Mouse (Mus musculus): ENCODE data around the gene Arhgef28. TPM values are rescaled to one million over a fixed set of nuclear protein-coding genes. Genes with fewer than 3 reads are reported as not detected.
"Not testable (repeated sequence)": the region's sequence is repeated elsewhere in the genome, so short reads cannot be mapped to it uniquely, and the experiment has no call there.

Gene Arhgef28
- polyA plus RNA-seq, 1 experiment from 2014 or later = 15.1 TPM

- no peak overlapping the region for H3K9ac ChIP-seq
- H3K4me3 ChIP-seq = no peak overlapping the region
- H3K27me3 ChIP-seq = no peaks in the 10 kb centered on the region
- peaks cover 22% of the 10 kb centered on the region for H3K4me1 ChIP-seq
- H3K36me3 ChIP-seq = no peaks in the 10 kb centered on the region
- WGBS = 20% methylated on average over 3 of the region's 3 CpGs
- peak overlapping the region; percentile 54; the same call in 1 of the 2 replicates for H3K27ac ChIP-seq
- H3K4me2 ChIP-seq (replicated peaks) = no peak overlapping the region
- 0 out of 2 replicates have a peak, but pooled peaks have one; percentile 52 for ATAC-seq (ENCODE audit: insufficient number of reproducible peaks, insufficient read depth, low FRiP score, low TSS enrichment)
- no peaks in the 10 kb centered on the region for H3K9me3 ChIP-seq
These were observed 111.9 kb downstream of the Arhgef28 start for GRCm38 (mm10) chr13:98094332-98094731.

GRCm38 (mm10) chr13:98093483-98093882, 112.8 kb downstream of the Arhgef28 start:
- Histone ChIP-seq H3K4me1 (peaks cover 22% of the 10 kb centered on the region), H3K36me3 (no peaks in the 10 kb centered on the region), H3K9ac (no peak overlapping the region), H3K4me2 (replicated peaks) (no peak overlapping the region), H3K27me3 (no peaks in the 10 kb centered on the region), H3K27ac (no peak overlapping the region), H3K4me3 (no peak overlapping the region), H3K9me3 (no peaks in the 10 kb centered on the region)
- WGBS = 69% methylated on average over 9 of the region's 9 CpGs
- ATAC-seq (ENCODE audit: insufficient number of reproducible peaks, insufficient read depth, low FRiP score, low TSS enrichment) = no peak

GRCm38 (mm10) chr13:98092354-98093002, 113.8 kb downstream of the Arhgef28 start:
- no peak for ATAC-seq (ENCODE audit: insufficient number of reproducible peaks, insufficient read depth, low FRiP score, low TSS enrichment)
- H3K36me3 ChIP-seq = no peaks in the 10 kb centered on the region
- 93% methylated on average over 12 of the region's 12 CpGs for WGBS
- no peak overlapping the region for H3K4me2 ChIP-seq (replicated peaks)
- H3K9ac ChIP-seq = no peak overlapping the region
- H3K4me3 ChIP-seq = no peak overlapping the region
- peaks cover 22% of the 10 kb centered on the region for H3K4me1 ChIP-seq
- H3K27ac ChIP-seq = no peak overlapping the region
- no peaks in the 10 kb centered on the region for H3K9me3 ChIP-seq
- H3K27me3 ChIP-seq = no peaks in the 10 kb centered on the region

- ATAC-seq (ENCODE audit: insufficient number of reproducible peaks, insufficient read depth, low FRiP score, low TSS enrichment) = no peak
- no peak overlapping the region for H3K4me3 ChIP-seq
- H3K9me3 ChIP-seq = no peaks in the 10 kb centered on the region
- WGBS = 61% methylated on average over 4 of the region's 4 CpGs
- H3K4me2 ChIP-seq (replicated peaks) = no peak overlapping the region
- H3K27me3 ChIP-seq = no peaks in the 10 kb centered on the region
- H3K4me1 ChIP-seq = no peaks in the 10 kb centered on the region; the same call in 1 of the 2 replicates
- no peaks in the 10 kb centered on the region for H3K36me3 ChIP-seq
- H3K9ac ChIP-seq = no peak overlapping the region
- H3K27ac ChIP-seq = peak overlapping the region; percentile 25; the same call in 1 of the 2 replicates
These were observed 126.6 kb downstream of the Arhgef28 start for GRCm38 (mm10) chr13:98079640-98080039.

GRCm38 (mm10) chr13:98078251-98078650, 128.0 kb downstream of the Arhgef28 start:
- H3K9ac ChIP-seq = no peak overlapping the region
- no peaks in the 10 kb centered on the region; the same call in 1 of the 2 replicates for H3K4me1 ChIP-seq
- no peak overlapping the region for H3K4me3 ChIP-seq
- no peaks in the 10 kb centered on the region for H3K27me3 ChIP-seq
- ATAC-seq (ENCODE audit: insufficient number of reproducible peaks, insufficient read depth, low FRiP score, low TSS enrichment) = no peak
- H3K36me3 ChIP-seq = no peaks in the 10 kb centered on the region
- H3K27ac ChIP-seq = peak overlapping the region; percentile 46; the same call in 1 of the 2 replicates
- no peaks in the 10 kb centered on the region for H3K9me3 ChIP-seq
- 84% methylated on average over 5 of the region's 5 CpGs for WGBS
- H3K4me2 ChIP-seq (replicated peaks) = no peak overlapping the region

- no peak overlapping the region for H3K4me3 ChIP-seq
- no peaks in the 10 kb centered on the region for H3K36me3 ChIP-seq
- 88% methylated on average over 12 of the region's 12 CpGs for WGBS
- ATAC-seq (ENCODE audit: insufficient number of reproducible peaks, insufficient read depth, low FRiP score, low TSS enrichment) = no peak
- no peaks in the 10 kb centered on the region for H3K27me3 ChIP-seq
- no peak overlapping the region for H3K4me2 ChIP-seq (replicated peaks)
- no peak overlapping the region for H3K9ac ChIP-seq
- H3K9me3 ChIP-seq = no peaks in the 10 kb centered on the region
- no peaks in the 10 kb centered on the region; the same call in 1 of the 2 replicates for H3K4me1 ChIP-seq
- no peak overlapping the region for H3K27ac ChIP-seq
These were observed 129.0 kb downstream of the Arhgef28 start for GRCm38 (mm10) chr13:98077216-98077615.

- Histone ChIP-seq H3K4me1 (no peaks in the 10 kb centered on the region; the same call in 1 of the 2 replicates), H3K27ac (no peak overlapping the region), H3K9ac (no peak overlapping the region), H3K36me3 (no peaks in the 10 kb centered on the region), H3K27me3 (no peaks in the 10 kb centered on the region), H3K4me3 (no peak overlapping the region), H3K4me2 (replicated peaks) (no peak overlapping the region), H3K9me3 (no peaks in the 10 kb centered on the region)
- no peak for ATAC-seq (ENCODE audit: insufficient number of reproducible peaks, insufficient read depth, low FRiP score, low TSS enrichment)
- WGBS = 53% methylated on average over 11 of the region's 11 CpGs
These were observed 131.4 kb downstream of the Arhgef28 start for GRCm38 (mm10) chr13:98074871-98075270.

- Histone ChIP-seq H3K36me3 (no peaks in the 10 kb centered on the region), H3K9me3 (no peaks in the 10 kb centered on the region), H3K27ac (no peak overlapping the region), H3K27me3 (no peaks in the 10 kb centered on the region), H3K9ac (no peak overlapping the region), H3K4me1 (no peaks in the 10 kb centered on the region), H3K4me3 (no peak overlapping the region), H3K4me2 (replicated peaks) (no peak overlapping the region)
- 74% methylated on average over 4 of the region's 4 CpGs for WGBS
- ATAC-seq (ENCODE audit: insufficient number of reproducible peaks, insufficient read depth, low FRiP score, low TSS enrichment) = no peak
These were observed 133.0 kb downstream of the Arhgef28 start for GRCm38 (mm10) chr13:98073190-98073589.

- ATAC-seq (ENCODE audit: insufficient number of reproducible peaks, insufficient read depth, low FRiP score, low TSS enrichment) = no peak
- Histone ChIP-seq H3K9ac (no peak overlapping the region), H3K4me1 (no peaks in the 10 kb centered on the region), H3K36me3 (no peaks in the 10 kb centered on the region), H3K27me3 (no peaks in the 10 kb centered on the region), H3K27ac (no peak overlapping the region), H3K4me3 (no peak overlapping the region), H3K9me3 (no peaks in the 10 kb centered on the region), H3K4me2 (replicated peaks) (no peak overlapping the region)
- WGBS = 88% methylated on average over 6 of the region's 6 CpGs
These were observed 135.8 kb downstream of the Arhgef28 start for GRCm38 (mm10) chr13:98070458-98070857.

GRCm38 (mm10) chr13:98069646-98070045, 136.6 kb downstream of the Arhgef28 start:
- WGBS = 87% methylated on average over 6 of the region's 6 CpGs
- no peaks in the 10 kb centered on the region; the same call in 1 of the 2 replicates for H3K4me1 ChIP-seq
- H3K27me3 ChIP-seq = no peaks in the 10 kb centered on the region
- no peak overlapping the region for H3K9ac ChIP-seq
- no peak overlapping the region for H3K4me2 ChIP-seq (replicated peaks)
- H3K27ac ChIP-seq = no peak overlapping the region
- no peak overlapping the region for H3K4me3 ChIP-seq
- no peak for ATAC-seq (ENCODE audit: insufficient number of reproducible peaks, insufficient read depth, low FRiP score, low TSS enrichment)
- H3K36me3 ChIP-seq = no peaks in the 10 kb centered on the region
- H3K9me3 ChIP-seq = no peaks in the 10 kb centered on the region

- H3K9ac ChIP-seq = no peak overlapping the region
- no peaks in the 10 kb centered on the region; the same call in 1 of the 2 replicates for H3K4me1 ChIP-seq
- ATAC-seq (ENCODE audit: insufficient number of reproducible peaks, insufficient read depth, low FRiP score, low TSS enrichment) = no peak
- H3K9me3 ChIP-seq = no peaks in the 10 kb centered on the region
- 60% methylated on average over 4 of the region's 4 CpGs for WGBS
- H3K4me3 ChIP-seq = no peak overlapping the region
- H3K36me3 ChIP-seq = no peaks in the 10 kb centered on the region
- no peaks in the 10 kb centered on the region for H3K27me3 ChIP-seq
- H3K4me2 ChIP-seq (replicated peaks) = no peak overlapping the region
- H3K27ac ChIP-seq = no peak overlapping the region
These were observed 143.4 kb downstream of the Arhgef28 start for GRCm38 (mm10) chr13:98062843-98063242.

- H3K36me3 ChIP-seq; H3K4me2 ChIP-seq (replicated peaks); H3K9ac ChIP-seq; ATAC-seq (ENCODE audit: insufficient number of reproducible peaks, insufficient read depth, low FRiP score, low TSS enrichment); H3K27ac ChIP-seq; H3K27me3 ChIP-seq; H3K9me3 ChIP-seq; H3K4me3 ChIP-seq: not testable (repeated sequence)
- WGBS = 67% methylated on average over 1 of the region's 1 CpGs
- H3K4me1 ChIP-seq = peaks cover 12% of the 10 kb centered on the region; the same call in 1 of the 2 replicates
These were observed 146.1 kb downstream of the Arhgef28 start for GRCm38 (mm10) chr13:98060121-98060520.
